Mouse (Mus musculus): Measurements from ENCODE around the gene Exo5. TPM values are rescaled to one million over a fixed set of nuclear protein-coding genes. Genes with fewer than 3 reads are reported as not detected.

Exo5 gene
- polyA plus RNA-seq, 1 experiment = 9.4 TPM

DNA sequence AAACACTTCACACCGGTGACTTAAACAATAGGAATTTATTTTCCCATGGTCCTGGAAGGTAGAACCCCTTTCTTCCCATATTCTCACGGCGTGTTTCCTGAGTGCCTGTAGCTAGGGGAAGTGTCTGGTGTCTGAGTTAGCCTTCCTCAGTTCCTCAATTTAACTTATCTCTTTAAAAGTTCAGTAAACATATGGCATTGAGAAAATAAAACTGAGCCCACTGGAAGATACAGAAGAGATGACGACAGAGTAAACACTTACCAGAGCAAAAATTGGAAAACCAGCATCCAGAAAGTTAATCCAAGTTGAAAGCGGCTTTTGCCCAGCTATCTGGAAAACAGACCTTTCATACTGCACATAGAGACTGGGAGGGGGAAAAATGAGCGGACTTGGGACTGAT lies 27.3 kb upstream of the Exo5 start:
- no peak overlapping the region for H3K27ac ChIP-seq (ENCODE audit: insufficient read depth, low read length)
- H3K27me3 ChIP-seq (ENCODE audit: control insufficient read depth, insufficient read depth, low read length) = no peaks in the 10 kb centered on the region
- no peaks in the 10 kb centered on the region for H3K4me1 ChIP-seq (ENCODE audit: control insufficient read depth, insufficient read depth, low read length)
- 23% methylated on average over 6 of the region's 6 CpGs for WGBS
- H3K4me3 ChIP-seq (replicated peaks; ENCODE audit: insufficient read depth, low read depth, low read length) = peak overlapping the region; percentile 95
- DNase-seq = no peak
- TF ChIP-seq POLR2A (IDR thresholded peaks at IDR 0.05; ENCODE audit: borderline replicate concordance, insufficient read depth, low read length) = no peak
- no peak for TF ChIP-seq CTCF (IDR thresholded peaks at IDR 0.05; ENCODE audit: borderline replicate concordance, insufficient read depth, low read depth, low read length)

DNA sequence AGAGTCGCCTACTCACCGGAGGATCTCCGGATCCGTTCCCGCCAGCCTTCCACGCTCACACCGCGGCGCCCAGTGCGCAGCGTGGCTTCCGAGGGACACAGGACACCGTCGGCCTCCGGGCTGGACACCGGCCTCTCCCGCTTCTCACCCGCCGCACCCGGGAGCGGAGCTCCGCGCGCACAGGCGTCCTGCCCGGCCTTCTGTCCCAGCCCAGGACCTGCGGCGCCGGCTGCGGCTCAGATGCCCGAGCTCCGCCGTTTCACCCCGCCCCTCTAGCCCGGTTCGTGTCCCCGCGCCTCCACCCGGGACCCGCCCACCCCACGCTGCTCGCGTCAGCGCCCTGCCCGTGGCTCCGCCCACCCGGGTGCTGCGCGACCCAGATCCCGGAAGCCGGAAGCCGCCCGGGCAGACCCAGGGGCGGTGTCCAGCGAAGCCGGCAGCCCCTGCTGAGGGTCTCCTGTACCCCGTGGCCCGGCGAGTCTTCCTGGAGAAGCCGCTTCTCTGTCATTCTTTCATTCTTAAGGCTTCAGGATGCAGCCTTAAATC lies 26.7 kb upstream of the Exo5 start, which contains the start of gene Zfp69:
TSS of gene Zfp69 (minus strand) at position 272 of the 546 bp plus-strand sequence.
- TF ChIP-seq POLR2A (IDR thresholded peaks at IDR 0.05; ENCODE audit: borderline replicate concordance, insufficient read depth, low read length) (peak; percentile 87; the same call in 1 of the 2 replicates), CTCF (IDR thresholded peaks at IDR 0.05; ENCODE audit: borderline replicate concordance, insufficient read depth, low read depth, low read length) (no peak)
- Histone ChIP-seq H3K27ac (ENCODE audit: insufficient read depth, low read length) (peak within 1 kb of the TSS; percentile 85), H3K4me3 (replicated peaks; ENCODE audit: insufficient read depth, low read depth, low read length) (peak within 1 kb of the TSS; percentile 95), H3K4me1 (ENCODE audit: control insufficient read depth, insufficient read depth, low read length) (no peaks in the 10 kb centered on the region), H3K27me3 (ENCODE audit: control insufficient read depth, insufficient read depth, low read length) (no peaks in the 10 kb centered on the region)
- WGBS = under 1% methylated on average over 60 of the region's 60 CpGs
- peak; percentile 90 to 91 for DNase-seq

DNA sequence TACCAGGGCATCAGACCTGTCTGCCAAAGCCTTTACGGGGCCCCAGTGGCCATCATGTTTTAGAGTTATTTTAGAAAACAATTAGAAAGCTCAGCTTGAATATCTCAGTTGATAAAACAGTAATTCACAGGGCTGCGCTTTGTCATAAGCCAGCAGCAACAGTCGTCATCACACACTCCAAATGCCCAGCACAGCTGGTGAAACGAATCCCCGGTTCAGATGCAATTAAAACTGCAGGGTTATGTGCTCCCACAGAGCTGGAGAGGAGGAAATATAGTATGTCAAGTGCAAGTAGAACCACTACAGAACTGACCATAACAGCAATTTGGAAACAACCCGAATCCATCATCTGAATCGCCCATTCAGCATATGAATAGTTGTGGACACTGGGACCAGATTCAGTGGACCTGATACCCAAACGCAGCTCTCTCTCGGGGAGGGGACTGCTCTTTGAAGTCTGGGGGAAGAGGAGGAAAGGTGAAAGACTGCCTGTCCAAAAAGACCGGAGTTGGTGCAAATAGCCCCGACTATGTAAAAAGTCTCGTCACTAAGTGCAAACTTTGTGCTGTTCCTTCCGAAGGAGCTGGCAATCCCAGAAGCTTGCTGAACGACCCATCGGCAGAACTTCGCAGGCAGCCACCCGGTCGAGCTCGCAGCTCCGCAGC lies 26.1 kb upstream of the Exo5 start:
- TF ChIP-seq CTCF (IDR thresholded peaks at IDR 0.05; ENCODE audit: borderline replicate concordance, insufficient read depth, low read depth, low read length) (no peak), POLR2A (IDR thresholded peaks at IDR 0.05; ENCODE audit: borderline replicate concordance, insufficient read depth, low read length) (no peak)
- H3K27me3 ChIP-seq (ENCODE audit: control insufficient read depth, insufficient read depth, low read length) = no peaks in the 10 kb centered on the region
- peak overlapping the region; percentile 95 for H3K4me3 ChIP-seq (replicated peaks; ENCODE audit: insufficient read depth, low read depth, low read length)
- H3K4me1 ChIP-seq (ENCODE audit: control insufficient read depth, insufficient read depth, low read length) = no peaks in the 10 kb centered on the region
- H3K27ac ChIP-seq (ENCODE audit: insufficient read depth, low read length) = peak overlapping the region; percentile 49; the same call in 1 of the 2 replicates
- no peak for DNase-seq
- 6% methylated on average over 20 of the region's 20 CpGs for WGBS

DNA sequence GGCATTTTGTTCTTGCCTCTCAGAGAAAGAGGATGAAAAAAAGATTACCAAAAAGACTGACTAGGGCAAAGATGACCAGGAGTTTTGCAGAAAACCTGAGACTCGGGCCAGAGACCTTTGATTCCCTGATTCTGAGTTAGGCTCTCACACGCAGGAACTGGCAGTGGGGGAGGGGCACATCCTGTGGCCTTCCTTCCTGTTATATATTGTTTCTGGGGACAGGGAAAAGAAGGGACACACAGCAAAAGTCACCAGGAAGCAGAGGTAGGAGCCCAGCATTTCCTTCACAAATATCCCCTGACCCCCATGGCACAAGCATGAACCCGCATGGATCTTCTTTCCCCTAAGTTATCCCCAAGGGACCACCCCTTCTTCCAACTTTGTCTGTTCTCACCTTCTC lies 24.1 kb upstream of the Exo5 start:
- WGBS = 86% methylated on average over 3 of the region's 3 CpGs
- Histone ChIP-seq H3K4me1 (ENCODE audit: control insufficient read depth, insufficient read depth, low read length) (no peaks in the 10 kb centered on the region), H3K4me3 (replicated peaks; ENCODE audit: insufficient read depth, low read depth, low read length) (no peak overlapping the region), H3K27me3 (ENCODE audit: control insufficient read depth, insufficient read depth, low read length) (no peaks in the 10 kb centered on the region), H3K27ac (ENCODE audit: insufficient read depth, low read length) (no peak overlapping the region)
- no peak for DNase-seq
- TF ChIP-seq POLR2A (IDR thresholded peaks at IDR 0.05; ENCODE audit: borderline replicate concordance, insufficient read depth, low read length) (no peak), CTCF (IDR thresholded peaks at IDR 0.05; ENCODE audit: borderline replicate concordance, insufficient read depth, low read depth, low read length) (no peak)

DNA sequence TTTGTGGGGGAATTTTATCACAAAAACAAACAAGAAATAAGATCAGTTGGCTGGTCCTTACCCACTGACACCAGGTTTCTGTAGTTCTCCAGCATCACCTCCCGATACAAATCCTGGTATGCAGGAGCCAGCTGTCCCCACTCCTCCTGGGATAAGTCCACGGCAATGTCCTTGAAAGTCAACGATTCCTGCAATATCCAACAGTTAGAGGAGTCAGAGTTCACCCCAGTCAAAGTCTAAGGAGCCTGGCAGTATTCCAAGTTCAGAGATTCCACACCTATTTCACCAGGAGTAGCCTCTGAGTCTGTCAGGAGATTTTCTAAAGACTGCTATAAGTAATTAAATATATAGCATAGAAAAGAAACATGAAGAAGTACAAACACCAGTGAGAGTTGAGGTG lies 10.2 kb upstream of the Exo5 start:
- WGBS = 92% methylated on average over 3 of the region's 3 CpGs
- no peaks in the 10 kb centered on the region for H3K27me3 ChIP-seq (ENCODE audit: control insufficient read depth, insufficient read depth, low read length)
- no peak overlapping the region for H3K4me3 ChIP-seq (replicated peaks; ENCODE audit: insufficient read depth, low read depth, low read length)
- DNase-seq = no peak
- H3K4me1 ChIP-seq (ENCODE audit: control insufficient read depth, insufficient read depth, low read length) = no peaks in the 10 kb centered on the region
- H3K27ac ChIP-seq (ENCODE audit: insufficient read depth, low read length) = no peak overlapping the region
- no peak for TF ChIP-seq CTCF (IDR thresholded peaks at IDR 0.05; ENCODE audit: borderline replicate concordance, insufficient read depth, low read depth, low read length)
- no peak for TF ChIP-seq POLR2A (IDR thresholded peaks at IDR 0.05; ENCODE audit: borderline replicate concordance, insufficient read depth, low read length)

DNA sequence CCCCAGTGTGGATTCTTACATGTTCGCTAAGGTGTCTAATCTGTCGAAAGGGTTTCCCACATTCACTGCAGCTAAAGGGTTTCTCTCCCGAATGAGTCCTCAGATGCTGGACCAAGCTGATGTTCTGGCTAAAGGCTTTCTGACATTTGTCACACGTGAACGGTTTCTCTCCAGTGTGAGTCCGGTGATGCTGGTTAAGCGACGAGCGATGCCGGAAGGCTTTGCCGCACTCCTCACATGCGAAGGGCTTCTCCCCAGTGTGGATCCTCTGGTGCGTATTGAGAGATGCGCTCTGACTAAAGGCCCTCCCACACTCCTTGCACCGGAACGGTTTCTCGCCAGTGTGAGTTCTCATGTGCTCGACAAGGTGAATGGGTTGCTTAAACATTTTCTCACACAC lies 5.9 kb upstream of the Exo5 start:
- Histone ChIP-seq H3K4me3 (replicated peaks; ENCODE audit: insufficient read depth, low read depth, low read length) (no peak overlapping the region), H3K27ac (ENCODE audit: insufficient read depth, low read length) (no peak overlapping the region), H3K27me3 (ENCODE audit: control insufficient read depth, insufficient read depth, low read length) (no peaks in the 10 kb centered on the region), H3K4me1 (ENCODE audit: control insufficient read depth, insufficient read depth, low read length) (no peaks in the 10 kb centered on the region)
- WGBS = 94% methylated on average over 18 of the region's 18 CpGs
- DNase-seq = no peak
- TF ChIP-seq POLR2A (IDR thresholded peaks at IDR 0.05; ENCODE audit: borderline replicate concordance, insufficient read depth, low read length) (no peak), CTCF (IDR thresholded peaks at IDR 0.05; ENCODE audit: borderline replicate concordance, insufficient read depth, low read depth, low read length) (no peak)

DNA sequence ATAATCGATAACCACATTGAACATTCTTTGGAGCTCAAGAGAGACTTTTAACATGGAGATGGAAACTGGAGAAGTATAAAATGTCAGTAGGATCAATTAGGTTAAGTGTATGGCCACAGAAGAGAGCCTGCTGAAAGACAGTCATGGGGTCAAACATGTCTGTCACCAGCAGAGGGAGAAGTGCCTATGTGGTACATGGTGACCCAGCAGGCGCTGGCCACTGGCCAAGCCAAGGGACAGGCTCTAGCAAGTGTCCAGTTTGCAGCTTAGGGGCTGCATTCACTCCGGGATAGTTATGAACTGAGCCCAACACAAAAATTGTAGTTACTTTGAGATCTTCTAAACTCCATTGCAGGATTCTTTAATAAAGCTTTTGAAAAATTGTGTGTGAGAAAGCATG lies 3.9 kb upstream of the Exo5 start:
- H3K4me1 ChIP-seq (ENCODE audit: control insufficient read depth, insufficient read depth, low read length) = no peaks in the 10 kb centered on the region
- 66% methylated on average over 3 of the region's 3 CpGs for WGBS
- no peak overlapping the region for H3K4me3 ChIP-seq (replicated peaks; ENCODE audit: insufficient read depth, low read depth, low read length)
- H3K27me3 ChIP-seq (ENCODE audit: control insufficient read depth, insufficient read depth, low read length) = no peaks in the 10 kb centered on the region
- no peak for DNase-seq
- TF ChIP-seq CTCF (IDR thresholded peaks at IDR 0.05; ENCODE audit: borderline replicate concordance, insufficient read depth, low read depth, low read length) (0 out of 2 replicates have a peak, but pooled peaks have one; percentile 8), POLR2A (IDR thresholded peaks at IDR 0.05; ENCODE audit: borderline replicate concordance, insufficient read depth, low read length) (no peak)
- no peak overlapping the region for H3K27ac ChIP-seq (ENCODE audit: insufficient read depth, low read length)

DNA sequence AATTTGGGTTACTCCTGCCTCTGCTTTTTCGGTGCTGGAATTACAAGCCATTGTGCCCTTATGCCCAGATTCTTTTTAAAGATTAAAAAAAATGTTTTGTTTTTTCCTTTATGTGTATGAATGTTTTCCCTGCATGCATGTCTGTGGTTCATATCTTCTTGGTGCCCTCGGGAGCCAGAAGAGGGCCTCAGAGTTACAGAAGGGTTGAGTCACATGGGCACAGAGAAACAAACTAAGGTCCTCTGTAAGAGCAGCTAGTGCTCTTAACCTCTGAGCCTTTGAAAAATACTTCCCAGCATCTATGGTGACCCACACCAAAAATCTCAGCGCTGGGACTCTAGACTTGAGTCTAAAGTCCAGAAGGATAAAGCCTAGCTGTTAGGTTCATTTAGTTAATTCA lies 569 bp upstream of the Exo5 start:
- peak; percentile 27; the same call in 1 of the 2 replicates for TF ChIP-seq CTCF (IDR thresholded peaks at IDR 0.05; ENCODE audit: borderline replicate concordance, insufficient read depth, low read depth, low read length)
- TF ChIP-seq POLR2A (IDR thresholded peaks at IDR 0.05; ENCODE audit: borderline replicate concordance, insufficient read depth, low read length) = no peak
- 18% methylated on average over 3 of the region's 3 CpGs for WGBS
- peak; percentile 32 to 58 for DNase-seq
- H3K4me1 ChIP-seq (ENCODE audit: control insufficient read depth, insufficient read depth, low read length) = no peaks in the 10 kb centered on the region
- peak overlapping the region; percentile 89 for H3K4me3 ChIP-seq (replicated peaks; ENCODE audit: insufficient read depth, low read depth, low read length)
- no peak overlapping the region for H3K27ac ChIP-seq (ENCODE audit: insufficient read depth, low read length)
- no peaks in the 10 kb centered on the region for H3K27me3 ChIP-seq (ENCODE audit: control insufficient read depth, insufficient read depth, low read length)
